Mouse (Mus musculus) liver, adult 2 months (tissue): ENCODE measurements around the gene Bcl3.

Experiments used
- CTCF ChIP-seq: fragments of 200-500 bp; IDR thresholded peaks from 2 replicates; pipeline ENCODE4 v1.5.1; 2011; ENCODE audit warnings: low read depth, low read length, control low read depth
- POLR2A ChIP-seq: fragments of 200-500 bp; IDR thresholded peaks from 2 replicates; pipeline ENCODE4 v1.6.1; 2011; ENCODE audit warnings: low read length, control low read depth; ENCODE audit not compliant: insufficient read depth; ENCODE audit errors: extremely low read depth

DNA sequence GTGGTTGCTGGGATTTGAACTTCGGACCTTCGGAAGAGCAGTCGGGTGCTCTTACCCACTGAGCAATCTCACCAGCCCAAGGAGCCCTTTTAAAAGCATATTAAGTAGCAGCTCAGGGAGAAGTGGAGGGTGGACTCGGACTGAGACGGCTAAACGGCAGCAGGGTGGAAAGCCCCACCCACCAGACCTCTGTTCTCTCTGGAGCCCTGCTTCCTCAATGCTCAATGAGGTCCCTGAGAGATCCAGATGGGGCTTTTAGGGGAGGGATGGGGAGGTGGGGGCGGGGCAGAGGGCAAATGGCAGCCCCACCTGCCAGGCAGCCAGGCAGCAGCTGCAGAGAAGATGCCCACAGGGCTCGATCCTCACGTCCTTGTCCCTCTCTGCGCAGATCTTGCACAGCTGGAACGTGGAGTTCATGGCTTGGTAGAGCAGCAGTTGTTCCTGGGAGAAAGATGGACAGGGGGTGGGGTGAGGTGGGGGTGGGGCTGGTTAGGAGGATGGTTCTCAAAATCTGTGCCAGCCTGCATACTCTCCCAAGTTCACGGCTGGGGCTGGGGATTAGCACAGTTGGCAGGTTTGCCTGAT is 36.6 kb downstream of the Bcl3 start:
- TF ChIP-seq CTCF (no peak), POLR2A (no peak)
